In genomic region chr11:29248386-29248785, GRCm38 (mm10) we compare ENCODE assay signal across 18 mouse cellular contexts. TPM values are rescaled to one million over a fixed set of nuclear protein-coding genes. Genes with fewer than 3 reads are reported as not detected.
DNase-seq lines count a peak whose midpoint lies in the region; TF ChIP-seq lines count a peak whose summit lies in the region.
"Had no signal": no experiment of that assay in that cellular context is flagged by ENCODE, and none has a peak within 500 bp of the region (broad histone marks: within the 10 kb centered on the region; RNA-seq: fewer than 3 reads in every experiment).

No protein-coding gene starts in this region.

- H3K4me1 ChIP-seq in heart, embryonic 10.5 days: peaks cover 9% of the 10 kb centered on the region; the same call in 1 of the 2 replicates
- peaks cover 2% of the 10 kb centered on the region; the same call in 1 of the 2 replicates for H3K4me1 ChIP-seq in testis, adult 2 months (ENCODE audit: control insufficient read depth, insufficient read depth, low read length)

- H3K9me3 ChIP-seq in heart, embryonic 10.5 days: no peaks in the 10 kb centered on the region
- H3K9me3 ChIP-seq: G1E had no signal

- intact Hi-C loops in heart, postnatal 10 days (cut with DNase I): loop anchor here (5.0 to 10.0 kb wide), 2 partner anchors 129 to 446 kb away; partner anchors contain the start of gene Rtn4

- no peak overlapping the region for H3K27ac ChIP-seq in heart, embryonic 10.5 days
- H3K27ac ChIP-seq in testis, adult 2 months (ENCODE audit: control insufficient read depth, insufficient read depth, low read depth, low read length): no peak overlapping the region

- H3K36me3 ChIP-seq in heart, embryonic 10.5 days: no peaks in the 10 kb centered on the region
- peaks cover 1% of the 10 kb centered on the region; the same call in 1 of the 2 replicates for H3K36me3 ChIP-seq in testis, adult 2 months (ENCODE audit: control insufficient read depth, insufficient read depth, low read length)

- H3K4me3 ChIP-seq in heart, embryonic 10.5 days: no peak overlapping the region
- peak overlapping the region; percentile 49 for H3K4me3 ChIP-seq in testis, adult 2 months (ENCODE audit: control insufficient read depth, low read depth, low read length)

- no peaks in the 10 kb centered on the region for H3K27me3 ChIP-seq in heart, embryonic 10.5 days (ENCODE audit: insufficient read depth, poor library complexity, severe bottlenecking)
- no peaks in the 10 kb centered on the region for H3K27me3 ChIP-seq in testis, adult 2 months (ENCODE audit: control insufficient read depth, insufficient read depth, low read length)
- H3K27me3 ChIP-seq: CH12.LX, Patski had no signal

- 93% methylated on average over 5 of the region's 5 CpGs for WGBS in heart, embryonic 10.5 days

- no peak for TF ChIP-seq CTCF in testis, adult 2 months (IDR thresholded peaks at IDR 0.05; ENCODE audit: control insufficient read depth, insufficient read depth, insufficient replicate concordance, low read depth, low read length)

- DNase-seq in heart, adult 11 months: peak; percentile 80
- no peak for DNase-seq in heart, adult 8-10 months (ENCODE audit: low spot score)
- peak; percentile 71 for DNase-seq in heart, embryonic 10.5 days (ENCODE audit: low spot score)
- DNase-seq in heart, postnatal 10 days: no peak
- DNase-seq in testis, postnatal 10 days (ENCODE audit: low spot score): no peak
- DNase-seq: adrenal gland, adult 2 months; adrenal gland, adult 8-10 months; adrenal gland, postnatal 10 days; adrenal gland, postnatal 14 days; adrenal gland, postnatal 25 days; adrenal gland, postnatal 36 days; B cell, adult 2 months; cerebellum, adult 11 months; cerebellum, adult 11-12 months had no signal

- no peak for TF ChIP-seq POLR2A in testis, adult 2 months (IDR thresholded peaks at IDR 0.05; ENCODE audit: control insufficient read depth, low read depth, low read length)

RNA-seq across cellular contexts. Expression of gene Cfap36, which starts 1.2 kb away (rescaled TPM):
- 10 to 100 TPM; 15.5 to 21.7 (median 18.5) TPM for total RNA-seq in heart, adult 8-10 months (2022)
- polyA plus RNA-seq in heart, embryonic 10.5 days (2016; fragmentation: Nextera tagmentation; extraction: Ambion mirVana): 43.0 and 43.1 TPM in 2 replicates
- total RNA-seq in heart, postnatal 10 days (2021): 10 to 100 TPM; 20.7 to 20.8 TPM
- 143 and 145 TPM in 2 replicates for polyA plus RNA-seq in testis, adult 2 months (2012; rRNA removed)

Comparison
In these comparisons a context has a peak if more than half of its experiments do, and no peak if none do; other contexts are left out.
1. DNase-seq: peak in heart, adult 11 months (single experiment) and heart, embryonic 10.5 days (single experiment); none in heart, adult 8-10 months (single experiment), heart, postnatal 10 days (0 of 2) and testis, postnatal 10 days (single experiment).